Mouse (Mus musculus) gastrocnemius, adult 18-20 months (tissue): ENCODE measurements around the gene Fam168a. TPM values are rescaled to one million over a fixed set of nuclear protein-coding genes. Genes with fewer than 3 reads are reported as not detected.

Source experiments
- DNase-seq: peaks from one replicate; pipeline ENCODE4 v3.0.0; 2021; ENCODE audit warnings: low spot score
- microRNA-seq: library from miRNA; unstranded; fragments of <30 nt; microRNA quantifications from one replicate; pipeline ENCODE4 v1.2.0, GENCODE M21; 2021
- total RNA-seq, 2 experiments: library from RNA; stranded (reverse); gene quantifications; 2 replicates each; pipeline ENCODE4 v1.2.3; 2021

Gene Fam168a
- total RNA-seq, 2 experiments from 2014 or later = 38.8 to 43.5 TPM

DNA sequence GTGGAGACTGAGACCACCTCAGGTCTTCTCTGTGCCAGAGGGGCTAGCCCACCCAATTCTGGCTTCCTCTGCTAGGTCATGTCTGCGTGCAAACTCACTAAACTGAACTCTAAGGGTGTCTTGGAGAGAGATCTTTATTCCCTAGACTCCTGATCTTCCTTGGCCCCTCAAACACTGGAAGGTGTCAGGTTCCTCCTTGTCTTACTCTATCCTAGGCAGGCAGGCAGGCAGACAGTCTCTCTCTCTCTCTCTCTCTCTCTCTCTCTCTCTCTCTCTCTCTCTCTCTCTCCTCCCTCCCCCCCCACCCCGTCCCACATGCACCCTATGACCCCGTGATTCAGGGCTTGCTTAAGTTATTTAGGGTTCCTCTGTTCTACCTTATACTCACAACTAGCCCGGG, 155.9 kb downstream of the Fam168a start:
- no peak for DNase-seq

- peak; percentile 95 for DNase-seq
These were observed 156.6 kb downstream of the Fam168a start, which contains the start of gene Relt for GRCm38 (mm10) chr7:100862828-100863638. TSS of gene Relt (minus strand) at chr7:100863446.

DNA sequence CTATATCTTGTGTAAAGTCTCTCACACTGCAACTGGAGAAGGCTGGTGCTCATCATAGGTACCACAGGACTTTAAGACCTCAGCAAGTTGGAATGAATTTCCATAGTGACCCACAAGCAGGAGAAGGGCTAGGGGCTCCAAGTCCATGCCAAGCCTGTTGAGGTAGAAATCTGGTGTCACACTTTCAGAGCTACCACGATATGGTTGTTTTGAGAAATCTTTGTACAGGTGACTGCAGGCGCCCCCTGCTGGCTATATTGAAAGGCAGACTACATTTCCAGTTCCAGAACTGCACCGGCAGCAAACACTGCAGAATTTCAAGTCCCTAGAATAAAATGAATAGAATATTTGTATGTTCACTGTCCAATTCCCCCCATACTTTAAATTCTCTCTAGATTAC, 160.2 kb downstream of the Fam168a start:
- peak; percentile 64 for DNase-seq

DNA sequence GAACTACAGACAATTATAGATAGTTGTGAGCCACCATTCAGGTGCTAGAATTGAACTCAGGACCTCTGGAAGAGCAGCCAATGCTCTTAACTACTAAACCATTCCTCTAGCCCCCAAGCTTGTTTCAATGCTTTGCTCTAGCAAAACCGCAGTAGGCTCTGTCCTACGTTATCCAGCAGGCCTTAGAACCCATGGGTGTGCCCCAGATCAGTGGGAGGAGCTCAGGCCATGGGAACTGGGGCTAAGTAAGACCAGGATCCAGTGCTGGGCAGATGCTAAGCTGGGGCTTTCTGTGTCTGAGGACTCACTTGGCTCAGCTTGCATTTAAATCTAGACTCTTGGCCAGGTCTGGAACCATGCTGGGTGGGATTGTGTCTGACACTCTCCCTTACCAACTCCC, 161.1 kb downstream of the Fam168a start:
- DNase-seq = no peak

DNA sequence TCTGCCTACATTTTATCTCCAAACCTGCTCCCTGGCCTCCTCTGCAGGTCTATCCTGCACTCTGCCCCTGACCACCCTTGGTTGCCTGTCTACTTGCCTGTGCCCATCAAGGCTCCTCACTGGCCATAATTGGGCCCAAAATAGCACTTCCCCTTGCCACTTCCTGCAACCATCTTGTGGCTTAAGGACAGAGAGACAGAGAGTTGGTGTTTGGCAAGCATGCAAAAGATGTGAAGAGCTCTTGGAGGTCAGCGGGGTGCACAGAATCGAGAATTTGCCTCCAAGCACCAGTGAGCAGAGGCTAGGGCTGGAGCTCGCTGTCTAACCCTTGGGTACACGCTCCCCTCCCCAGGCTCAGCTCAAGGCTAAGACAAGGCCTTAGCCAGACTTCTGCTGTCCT, 162.1 kb downstream of the Fam168a start:
- no peak for DNase-seq

- DNase-seq = no peak
These were observed 163.6 kb downstream of the Fam168a start for GRCm38 (mm10) chr7:100869877-100870629.

DNA sequence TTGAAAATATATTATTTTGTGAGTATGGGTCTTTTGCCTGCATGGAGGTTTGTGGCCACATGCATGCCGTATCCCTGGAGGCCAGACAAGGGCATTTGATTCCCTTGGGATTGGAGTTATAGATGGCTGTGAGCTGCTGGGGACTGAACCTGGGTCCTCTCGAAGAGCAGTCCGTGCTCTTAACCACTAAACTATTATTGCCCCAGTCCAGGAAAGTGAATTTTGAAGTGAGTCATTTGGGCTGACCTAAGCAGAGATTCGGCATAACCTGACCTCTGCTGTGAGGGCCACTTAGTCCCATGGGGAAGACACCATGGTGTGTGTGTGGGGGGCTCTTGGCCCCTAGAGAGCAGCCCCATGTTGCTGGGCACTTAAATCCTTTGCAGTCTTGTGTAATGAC, 164.9 kb downstream of the Fam168a start:
- no peak for DNase-seq

GRCm38 (mm10) chr7:100871892-100872291, 165.5 kb downstream of the Fam168a start:
- DNase-seq = no peak

- no peak for DNase-seq
These were observed 166.8 kb downstream of the Fam168a start for GRCm38 (mm10) chr7:100873197-100873596.

DNA sequence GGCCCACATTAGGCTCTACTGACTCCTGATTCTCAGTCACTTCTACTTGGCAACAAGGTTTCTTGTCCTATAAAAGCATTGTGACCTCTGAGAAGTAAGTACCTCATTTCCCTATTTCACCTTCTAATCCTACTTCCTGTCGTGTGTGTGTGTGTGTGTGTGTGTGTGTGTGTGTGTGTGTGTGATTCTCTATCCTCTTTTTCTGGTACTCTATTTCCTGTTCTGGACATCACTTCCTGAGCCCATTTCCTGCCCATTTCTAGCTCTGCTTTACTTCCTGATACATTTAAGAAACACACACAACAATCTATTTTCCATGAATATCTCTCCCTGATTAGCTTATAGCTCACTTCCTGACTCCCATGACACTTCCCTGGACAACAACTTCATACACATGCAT, 169.4 kb downstream of the Fam168a start:
- DNase-seq = no peak

DNA sequence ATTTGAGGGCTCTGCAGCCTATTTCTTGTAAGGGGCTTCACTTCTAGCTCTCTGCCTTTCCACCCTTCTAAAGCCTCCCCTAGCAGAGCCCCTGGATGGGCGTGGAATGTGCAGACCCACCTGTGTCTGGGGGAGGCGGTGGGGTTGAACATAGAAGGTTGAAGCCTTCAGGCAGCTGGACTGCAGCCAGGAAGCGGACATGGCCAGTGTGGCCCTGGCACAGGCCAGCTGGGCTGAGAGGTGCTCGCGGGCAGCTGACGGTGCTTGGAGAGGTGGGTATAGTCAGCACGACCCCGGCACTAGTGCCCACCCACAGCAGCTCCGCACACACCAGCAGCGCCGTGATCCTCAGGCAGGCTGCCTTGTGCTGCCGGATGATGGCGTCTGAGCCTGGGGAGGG, 169.9 kb downstream of the Fam168a start:
- DNase-seq = no peak

- DNase-seq = no peak
These were observed 170.3 kb downstream of the Fam168a start for GRCm38 (mm10) chr7:100876771-100877170.

DNA sequence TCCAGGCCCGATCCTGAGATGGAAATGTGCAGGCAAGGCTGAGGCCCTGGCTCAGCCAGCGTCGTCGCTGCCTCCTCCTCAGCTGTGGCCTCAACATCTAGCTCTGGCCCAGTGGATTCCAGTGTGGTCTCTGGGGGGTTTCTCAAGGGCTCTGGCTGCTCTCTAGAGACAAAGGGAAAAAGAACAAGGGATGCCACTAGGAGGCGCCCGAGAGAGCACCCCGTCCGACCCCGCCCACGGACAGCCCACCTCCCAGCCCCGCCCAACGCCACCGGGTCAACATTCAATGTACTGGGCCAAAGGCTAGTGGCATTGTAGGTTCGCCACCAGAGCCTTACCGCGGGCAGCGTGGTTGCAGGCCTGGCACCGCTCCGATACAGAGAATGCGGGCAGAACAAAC, 173.2 kb downstream of the Fam168a start:
- peak; percentile 59 for DNase-seq

DNA sequence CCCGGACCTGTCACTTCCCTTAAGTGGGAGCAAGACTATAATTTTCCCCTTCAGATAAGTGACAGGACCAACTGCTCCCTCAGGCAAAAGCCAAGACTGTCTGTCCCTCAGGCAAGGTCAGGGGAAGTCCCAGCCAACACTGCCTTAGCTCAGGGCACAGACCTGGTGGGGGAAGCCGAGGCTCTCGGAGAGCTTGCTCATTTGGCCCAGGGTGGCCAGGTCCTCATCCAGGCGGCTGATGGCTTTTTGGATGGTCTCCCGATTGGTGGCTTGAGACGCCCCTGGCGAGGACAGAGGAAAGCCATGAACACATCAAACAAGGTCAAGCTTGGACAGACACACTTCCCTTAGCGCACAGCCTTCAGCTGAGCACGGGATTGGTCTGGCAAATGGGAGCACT, 175.1 kb downstream of the Fam168a start:
- peak; percentile 89 for DNase-seq

DNA sequence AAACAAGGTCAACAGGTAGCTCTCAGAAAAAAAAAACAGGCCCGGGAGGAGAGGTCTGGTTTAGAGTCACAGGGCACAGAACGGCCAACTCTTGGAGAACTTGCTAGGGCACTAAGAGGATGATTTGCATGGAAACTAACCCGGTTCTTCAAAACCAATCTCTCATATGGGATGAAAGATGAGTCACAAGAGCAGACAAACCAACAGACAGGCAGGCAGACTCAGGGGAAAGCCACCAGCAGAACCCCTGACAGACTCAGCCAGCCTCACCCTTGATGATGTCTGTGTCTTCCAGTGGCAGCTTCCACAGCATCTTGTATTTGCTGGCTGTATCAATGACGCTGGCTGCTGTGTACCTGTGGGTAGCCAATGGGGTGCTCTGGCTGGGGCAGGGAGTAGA, 175.5 kb downstream of the Fam168a start:
- DNase-seq = no peak

GRCm38 (mm10) chr7:100884460-100884859, 178.0 kb downstream of the Fam168a start:
- peak; percentile 55 for DNase-seq

- peak; percentile 62 for DNase-seq
These were observed 180.1 kb downstream of the Fam168a start for GRCm38 (mm10) chr7:100886535-100886934.

Small RNA genes within 50 kb of the gene (microRNA-seq; reads per million reads assigned to microRNA genes)
- 744 reads per million, percentile 79 among the genes with 10 or more reads in this experiment for gene Mir3102

Other genes starting within 250 kb of the Fam168a start
- 100 to 1,000 TPM in 1 of 2 experiments, 10 to 100 TPM in 1; 94.4 to 203 TPM for gene Ucp3, start 233.6 kb upstream of the Fam168a start, total RNA-seq
- 10 to 100 TPM; 16.6 to 17.4 TPM for gene Ucp2, start 213.3 kb upstream of the Fam168a start, total RNA-seq
- not detected for gene Dnajb13, start 191.7 kb upstream of the Fam168a start, total RNA-seq
- gene Coa4, start 169.6 kb upstream of the Fam168a start, total RNA-seq = 10 to 100 TPM; 10.1 to 11.7 TPM
- gene Rab6a, start 99.2 kb upstream of the Fam168a start, total RNA-seq = 10 to 100 TPM; 65.5 to 68.8 TPM
- gene Mrpl48, start 98.3 kb upstream of the Fam168a start, total RNA-seq = 10 to 100 TPM; 54.7 to 60.4 TPM
- 100 to 1,000 TPM in 1 of 2 experiments, 10 to 100 TPM in 1; 76.1 to 103 TPM for gene Plekhb1, start 44.2 kb upstream of the Fam168a start, total RNA-seq
- gene Relt, start 156.8 kb downstream of the Fam168a start, total RNA-seq = 10 to 100 TPM; 15.5 to 23.8 TPM
- gene Arhgef17, start 225.5 kb downstream of the Fam168a start, total RNA-seq = 10 to 100 TPM; 32.1 to 35.5 TPM